Mouse (Mus musculus) lung, postnatal 36 days (tissue): Measurements from ENCODE around the gene Hist1h3a.
"Not testable (repeated sequence)": the region's sequence is repeated elsewhere in the genome, so short reads cannot be mapped to it uniquely, and the experiment has no call there.

Source experiments
- DNase-seq: peaks from one replicate; pipeline ENCODE4 v3.0.0; 2022; ENCODE audit warnings: mixed read lengths

Gene Hist1h3a

GRCm38 (mm10) chr13:23740256-23740840, 21.8 kb downstream of the Hist1h3a start:
- DNase-seq: no peak

GRCm38 (mm10) chr13:23739922-23740252, 22.3 kb downstream of the Hist1h3a start:
- DNase-seq: no peak

- peak; percentile 98 for DNase-seq
These were observed 22.9 kb downstream of the Hist1h3a start for GRCm38 (mm10) chr13:23739069-23739921.

GRCm38 (mm10) chr13:23738677-23739068, 23.5 kb downstream of the Hist1h3a start, which contains the start of gene Hist1h1c:
Gene Hist1h1c (plus strand): TSS chr13:23738808.
- peak; percentile 95 for DNase-seq

- no peak for DNase-seq
These were observed 24.1 kb downstream of the Hist1h3a start for GRCm38 (mm10) chr13:23738041-23738440.

GRCm38 (mm10) chr13:23737091-23737490, 25.1 kb downstream of the Hist1h3a start:
- no peak for DNase-seq

GRCm38 (mm10) chr13:23732156-23732804, 29.9 kb downstream of the Hist1h3a start:
- DNase-seq: peak; percentile 74

GRCm38 (mm10) chr13:23730479-23730878, 31.7 kb downstream of the Hist1h3a start:
- peak; percentile 77 for DNase-seq

GRCm38 (mm10) chr13:23729706-23730105, 32.5 kb downstream of the Hist1h3a start:
- no peak for DNase-seq

- DNase-seq: no peak
These were observed 33.0 kb downstream of the Hist1h3a start for GRCm38 (mm10) chr13:23729192-23729525.

GRCm38 (mm10) chr13:23728472-23729191, 33.6 kb downstream of the Hist1h3a start:
- DNase-seq: no peak

- DNase-seq: no peak
These were observed 37.0 kb downstream of the Hist1h3a start for GRCm38 (mm10) chr13:23725213-23725612.

GRCm38 (mm10) chr13:23724239-23724638, 37.9 kb downstream of the Hist1h3a start:
- DNase-seq: no peak

- DNase-seq: not testable (repeated sequence)
These were observed 44.5 kb downstream of the Hist1h3a start for GRCm38 (mm10) chr13:23717593-23718245.

GRCm38 (mm10) chr13:23717176-23717575, 45.0 kb downstream of the Hist1h3a start:
- no peak for DNase-seq

GRCm38 (mm10) chr13:23716261-23717042, 45.7 kb downstream of the Hist1h3a start:
- DNase-seq: no peak
